Mouse (Mus musculus) cerebellum, postnatal 4 days (tissue): Measurements from ENCODE around the gene Acoxl.

Source experiments
- DNase-seq, 2 experiments: peaks; one replicate each; pipeline ENCODE4 v3.0.0; 2022; ENCODE audit warnings: low spot score in 2 of 2, mixed read lengths in 1 of 2

Gene Acoxl

DNA sequence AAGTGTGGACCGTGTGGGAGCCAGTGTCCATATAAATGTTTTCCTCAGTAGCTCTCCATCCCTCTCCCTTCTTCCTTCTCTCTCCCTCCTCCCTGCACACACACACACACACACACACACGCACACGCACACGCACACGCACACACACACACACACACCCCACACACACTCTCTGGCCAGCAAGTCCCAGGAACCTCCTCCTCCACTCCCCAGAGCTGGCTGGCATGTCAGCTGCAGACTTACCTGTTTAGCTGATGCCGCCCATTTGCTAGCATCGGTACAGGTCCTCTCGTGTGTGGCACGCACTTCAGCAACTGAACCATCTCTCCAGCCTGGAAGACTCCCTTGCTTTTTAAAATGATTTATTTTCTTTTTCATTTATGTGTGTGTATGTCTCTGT, 280.3 kb downstream of the Acoxl start:
- no peak for DNase-seq

DNA sequence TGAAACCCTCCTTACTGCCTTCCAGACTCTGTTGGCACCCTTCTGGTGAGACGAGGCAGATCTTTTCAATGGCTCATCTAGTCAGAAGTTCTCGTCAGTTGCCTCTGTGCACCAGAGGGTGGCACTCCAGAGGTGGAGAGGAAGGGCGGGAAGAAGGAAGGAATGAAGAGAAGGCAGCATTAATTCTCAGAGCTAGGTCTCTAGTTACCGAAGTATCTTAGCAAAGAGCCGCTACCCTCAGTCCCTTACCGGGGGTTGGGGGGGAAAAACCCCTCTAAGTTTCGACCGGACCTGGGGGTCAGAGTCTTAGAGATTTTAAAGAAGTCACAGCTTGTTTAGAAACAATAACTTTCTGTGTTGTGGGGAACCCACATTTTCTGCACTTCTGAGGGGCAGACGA, 283.8 kb downstream of the Acoxl start:
- peak in 1 of 2 experiments; percentile 62 for DNase-seq

DNA sequence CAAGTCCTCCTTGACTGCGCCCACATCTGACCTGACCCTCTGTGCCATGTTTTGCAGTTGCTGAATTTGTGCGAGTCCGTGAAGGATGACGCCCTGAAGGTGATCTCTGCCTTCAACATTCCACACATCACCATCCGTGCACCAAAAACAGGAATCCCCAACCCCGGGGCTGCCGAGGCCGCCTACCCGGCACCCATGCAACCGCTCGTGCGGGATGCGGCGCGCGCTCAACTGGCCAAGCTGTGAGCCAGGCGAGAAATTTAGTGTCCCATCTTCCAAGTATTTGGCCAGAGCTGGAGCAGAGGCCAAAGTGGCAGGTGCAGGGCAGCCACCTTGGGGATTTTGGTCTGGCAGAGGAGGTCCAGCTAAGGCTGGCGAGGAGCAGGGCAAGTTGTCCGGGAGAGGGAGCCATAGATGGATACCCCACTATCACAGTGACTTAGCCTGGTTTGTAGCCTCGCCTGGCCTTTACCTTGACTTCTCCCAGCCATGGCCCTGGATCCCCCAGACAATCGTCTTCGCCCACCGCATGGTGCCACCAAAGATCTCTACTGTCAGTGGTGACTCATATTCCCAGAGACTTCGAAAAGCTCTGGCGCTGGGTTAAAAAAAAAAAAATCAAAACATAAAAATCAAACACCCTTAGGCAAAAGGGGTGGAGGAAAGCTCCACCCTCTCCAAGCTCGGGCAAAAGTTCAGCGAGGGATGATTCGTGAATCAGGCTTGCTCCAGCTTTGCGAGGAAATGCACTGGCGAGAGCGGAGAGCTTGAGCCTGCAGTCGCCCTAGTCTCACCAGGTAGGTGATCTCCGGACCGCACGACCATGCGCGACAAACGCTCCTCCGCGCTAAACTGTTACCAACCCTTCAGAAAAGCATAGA, 284.5 kb downstream of the Acoxl start:
- peak in 1 of 2 experiments; percentile 31 for DNase-seq

DNA sequence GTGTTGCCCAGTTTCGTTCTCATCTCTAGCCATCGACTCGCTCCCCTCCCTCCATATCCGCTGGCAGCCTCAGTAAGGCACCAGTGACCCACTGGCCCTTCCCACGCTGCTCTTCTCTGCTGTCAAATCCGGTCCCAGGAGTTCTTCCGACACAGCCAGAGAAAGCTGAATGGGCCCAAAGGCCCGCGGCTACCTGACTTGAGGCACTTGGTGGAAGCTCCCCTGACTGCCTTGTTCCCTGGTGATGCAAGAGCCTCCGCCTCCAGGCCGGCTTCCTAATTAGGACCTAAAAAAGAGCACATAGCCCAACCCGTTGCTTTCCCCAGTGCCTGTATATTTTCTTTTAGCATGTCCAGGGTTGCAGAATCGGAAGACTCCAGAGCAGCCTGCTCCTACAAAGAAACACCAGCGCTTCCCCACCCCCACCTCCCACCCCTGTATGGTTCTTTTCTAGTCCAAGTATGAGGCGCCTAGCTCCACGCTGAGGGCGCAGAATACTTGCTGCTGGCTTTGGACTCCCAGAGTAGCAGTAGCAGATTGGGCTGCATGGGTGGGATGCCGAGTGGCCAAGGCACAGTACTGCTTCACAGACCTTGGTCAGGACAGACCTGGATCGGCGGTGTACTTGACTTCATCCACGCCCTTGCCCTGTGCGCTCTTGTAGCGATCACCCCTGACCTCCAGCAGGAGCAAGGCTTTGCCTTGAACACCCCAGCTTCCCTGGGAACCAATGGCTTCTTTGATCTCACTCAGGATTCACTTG, 285.4 kb downstream of the Acoxl start:
- DNase-seq = no peak

DNA sequence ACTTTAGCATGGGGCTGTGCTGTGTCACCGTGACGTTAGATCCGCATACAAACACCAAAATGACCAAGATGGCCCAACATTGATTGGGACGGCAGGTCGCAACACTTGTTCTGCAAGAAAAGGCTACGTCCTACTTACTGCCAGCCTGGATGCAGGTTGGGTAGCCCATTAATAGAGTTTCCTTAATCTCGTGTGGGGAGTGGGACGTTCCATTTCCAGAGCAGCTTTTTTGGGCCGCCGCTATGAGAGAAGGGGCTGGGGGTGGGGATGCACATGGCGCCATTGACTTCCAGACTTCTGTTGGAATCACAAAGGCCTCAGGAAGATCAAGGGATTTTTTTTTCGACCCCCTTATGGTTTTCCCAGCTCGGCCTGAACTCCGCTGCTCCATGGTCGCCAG, 286.0 kb downstream of the Acoxl start:
- DNase-seq = no peak

DNA sequence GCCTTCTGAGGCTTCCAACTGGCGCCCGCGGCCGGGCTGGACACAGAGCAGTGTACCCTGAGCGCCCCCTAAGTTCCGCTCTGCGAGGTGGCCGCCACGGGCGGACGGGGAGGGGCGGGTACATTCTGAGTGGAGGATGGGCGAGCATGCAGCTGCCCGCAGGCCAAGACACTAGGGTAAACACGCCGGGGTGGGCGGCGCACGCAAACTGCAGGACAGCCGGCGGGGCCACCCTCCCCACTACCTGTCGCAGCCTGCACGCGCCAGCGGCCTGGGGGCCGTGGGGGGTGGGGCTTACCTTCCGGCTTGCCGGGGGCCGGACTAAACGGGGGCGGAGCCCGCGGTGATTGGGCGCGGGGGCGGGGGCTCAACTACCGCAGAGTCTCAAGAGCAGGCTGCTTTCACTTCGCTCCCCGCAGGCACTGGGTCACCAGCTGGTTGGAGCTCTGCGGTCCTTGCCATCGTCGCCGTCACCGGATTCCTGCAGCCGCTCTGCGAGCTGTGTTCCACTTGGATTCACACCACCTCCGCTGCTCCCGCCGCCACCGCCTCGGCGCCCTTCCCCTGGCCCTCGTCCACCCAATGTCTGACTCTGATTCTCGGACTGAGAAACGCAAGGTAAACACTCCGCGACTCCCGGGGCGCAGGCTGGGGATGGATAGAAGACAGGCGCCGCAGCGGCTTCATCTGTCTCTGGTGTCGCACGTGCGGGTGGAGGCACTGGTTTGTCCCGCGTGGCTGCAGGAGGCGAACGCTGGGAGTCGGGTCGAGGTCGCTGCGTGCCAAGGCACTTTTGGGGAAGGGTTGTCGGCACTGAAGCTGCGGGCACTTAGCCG, 287.2 kb downstream of the Acoxl start, which contains the start of gene Bcl2l11:
Gene Bcl2l11, plus strand, starts transcription at position 404 of the 836 bp plus-strand sequence.
- peak; percentile 87 to 89 for DNase-seq

DNA sequence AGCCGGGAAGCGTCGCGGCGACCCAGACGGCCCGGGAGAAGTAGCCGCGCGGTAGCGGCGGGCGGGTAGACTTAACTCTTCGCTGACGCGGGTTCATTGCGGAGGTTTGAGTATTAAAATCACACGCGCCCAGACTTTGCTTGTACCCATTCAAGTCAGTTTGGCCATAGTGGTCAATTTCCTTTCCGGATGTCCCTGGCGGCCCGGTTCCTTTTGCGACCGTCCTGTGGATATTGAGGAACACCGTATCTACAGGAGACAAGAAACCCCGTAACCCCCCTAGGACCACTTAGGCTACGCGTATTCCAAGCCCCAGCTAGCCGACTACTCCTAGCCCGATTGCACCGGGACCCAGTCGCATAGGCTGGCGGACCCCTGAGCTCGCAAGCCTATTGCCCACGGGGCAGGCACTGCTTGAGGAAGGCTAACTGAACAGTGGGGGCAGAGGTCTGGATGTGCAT, 287.9 kb downstream of the Acoxl start:
- DNase-seq = peak in 1 of 2 experiments; percentile 23

DNA sequence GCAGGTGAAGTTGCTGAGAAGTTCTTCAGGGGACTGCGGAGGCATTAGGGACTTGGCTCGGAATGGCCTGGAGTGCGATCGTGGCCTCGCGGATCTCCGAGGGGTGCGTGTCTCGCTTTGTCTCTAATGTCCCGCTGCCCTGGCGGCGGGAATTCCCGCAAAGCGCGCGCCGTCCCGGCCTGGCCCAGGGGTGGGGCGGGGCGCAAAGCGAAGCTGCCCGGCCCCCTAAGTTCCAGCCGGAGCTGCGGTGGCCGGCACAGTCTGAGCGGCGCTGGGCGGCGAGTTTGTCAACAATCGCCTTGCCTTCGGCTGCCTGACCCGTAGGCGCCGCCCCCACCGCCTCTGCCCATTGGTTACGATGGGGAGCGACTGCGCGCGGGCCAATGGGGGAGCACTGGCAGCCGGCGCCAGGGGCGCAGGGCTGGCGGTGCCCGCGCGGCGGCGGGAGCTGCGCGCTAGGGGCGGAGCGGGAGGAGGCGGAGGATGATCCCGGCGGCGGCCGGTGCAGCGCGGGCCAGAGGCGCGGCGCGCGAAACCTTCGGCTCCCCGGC, 288.5 kb downstream of the Acoxl start:
- peak; percentile 84 to 89 for DNase-seq

DNA sequence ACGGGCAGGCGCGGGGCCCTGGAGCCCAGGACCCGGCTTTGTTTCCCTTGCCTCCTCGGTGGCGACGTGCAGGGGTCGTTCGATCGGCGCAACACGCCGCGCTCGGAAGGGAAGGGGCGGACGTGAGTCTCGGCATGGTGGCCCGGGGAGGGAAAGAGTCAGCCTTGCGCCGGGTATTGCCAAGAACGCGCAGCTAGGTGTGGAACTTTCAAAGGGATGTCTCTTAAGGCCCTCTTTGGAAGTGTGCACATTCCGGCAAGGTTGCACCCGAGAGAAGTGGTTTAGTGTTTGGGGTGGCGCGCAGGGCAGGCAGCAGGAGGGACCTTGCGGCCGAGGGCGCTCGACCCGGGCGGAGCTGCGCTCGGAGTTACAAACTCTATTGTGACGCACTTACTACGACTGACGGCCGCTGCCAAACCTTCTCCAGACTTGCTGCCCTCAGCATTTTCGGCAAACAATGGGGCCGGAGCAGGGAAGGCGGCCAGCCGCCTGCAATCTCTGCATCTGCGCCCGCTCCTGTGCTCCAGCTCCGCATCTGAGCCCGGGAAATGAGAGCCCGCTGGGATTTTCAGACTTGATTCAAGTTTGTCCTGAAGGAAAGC, 289.1 kb downstream of the Acoxl start:
- DNase-seq = peak in 1 of 2 experiments; percentile 59

DNA sequence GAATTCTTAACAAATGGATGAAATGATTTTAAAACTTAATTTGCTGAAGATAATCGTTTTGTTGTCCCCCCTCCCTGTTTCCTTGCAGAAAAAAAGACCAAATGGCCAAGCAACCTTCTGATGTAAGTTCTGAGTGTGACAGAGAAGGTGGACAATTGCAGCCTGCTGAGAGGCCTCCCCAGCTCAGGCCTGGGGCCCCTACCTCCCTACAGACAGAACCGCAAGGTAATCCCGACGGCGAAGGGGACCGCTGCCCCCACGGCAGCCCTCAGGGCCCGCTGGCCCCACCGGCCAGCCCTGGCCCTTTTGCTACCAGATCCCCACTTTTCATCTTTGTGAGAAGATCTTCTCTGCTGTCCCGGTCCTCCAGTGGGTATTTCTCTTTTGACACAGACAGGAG, 289.9 kb downstream of the Acoxl start:
- DNase-seq = no peak

DNA sequence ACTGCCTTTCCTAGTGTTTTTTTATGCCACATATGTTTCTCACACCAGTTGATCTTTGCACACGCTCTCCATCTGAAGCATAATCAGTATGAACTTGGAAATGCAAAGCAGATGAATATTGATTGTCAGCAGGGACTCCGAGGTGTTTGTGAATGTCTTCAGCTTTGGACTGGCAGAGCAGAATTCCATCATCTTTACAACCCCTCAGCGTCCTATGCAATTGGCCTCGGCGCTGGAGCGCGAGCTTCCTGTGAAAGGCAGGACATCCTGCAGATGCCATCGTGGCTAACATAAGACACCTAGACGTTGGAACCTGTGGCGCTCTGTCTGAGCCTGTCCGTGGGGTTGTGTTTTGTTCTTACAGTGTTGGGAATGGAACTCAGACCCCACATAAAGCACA, 292.8 kb downstream of the Acoxl start:
- no peak for DNase-seq

DNA sequence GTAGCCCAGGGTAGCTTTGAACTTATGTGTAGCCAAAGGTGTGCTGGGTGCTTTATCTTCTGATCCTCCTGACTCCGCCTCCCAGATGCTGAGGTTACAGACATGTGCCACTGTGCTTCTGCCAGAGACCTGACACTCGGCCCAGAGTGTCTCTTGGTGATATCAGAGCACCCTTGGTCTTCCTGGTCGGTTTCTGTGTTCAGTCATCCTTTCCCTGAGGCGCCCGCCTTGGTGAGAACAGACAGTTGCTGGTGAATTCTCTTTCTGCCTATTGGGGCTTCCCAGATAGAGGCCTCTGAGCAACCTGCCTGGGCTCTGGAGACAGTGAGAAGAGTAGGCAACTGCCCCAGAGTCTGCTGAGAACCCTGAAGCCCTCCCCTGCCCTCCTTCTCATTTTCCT, 294.0 kb downstream of the Acoxl start:
- no peak for DNase-seq

DNA sequence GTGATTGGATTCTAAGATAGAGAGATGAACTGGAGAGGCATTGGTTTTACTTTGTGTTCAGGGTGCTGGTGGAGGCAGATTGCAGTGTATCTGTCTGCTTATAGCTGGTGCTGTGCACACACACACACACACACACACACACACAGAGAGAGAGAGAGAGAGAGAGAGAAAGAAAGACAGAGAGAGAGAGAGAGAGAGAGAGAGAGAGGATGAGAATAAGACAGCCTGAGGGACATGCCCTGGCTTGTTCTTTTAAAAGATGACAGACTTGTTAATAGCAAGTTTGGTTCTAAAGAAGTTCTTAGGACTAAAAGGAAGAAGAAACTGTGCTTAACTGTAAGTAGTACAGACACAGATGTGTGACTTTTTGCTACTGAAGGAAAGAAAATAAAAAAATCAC, 295.2 kb downstream of the Acoxl start:
- no peak for DNase-seq

DNA sequence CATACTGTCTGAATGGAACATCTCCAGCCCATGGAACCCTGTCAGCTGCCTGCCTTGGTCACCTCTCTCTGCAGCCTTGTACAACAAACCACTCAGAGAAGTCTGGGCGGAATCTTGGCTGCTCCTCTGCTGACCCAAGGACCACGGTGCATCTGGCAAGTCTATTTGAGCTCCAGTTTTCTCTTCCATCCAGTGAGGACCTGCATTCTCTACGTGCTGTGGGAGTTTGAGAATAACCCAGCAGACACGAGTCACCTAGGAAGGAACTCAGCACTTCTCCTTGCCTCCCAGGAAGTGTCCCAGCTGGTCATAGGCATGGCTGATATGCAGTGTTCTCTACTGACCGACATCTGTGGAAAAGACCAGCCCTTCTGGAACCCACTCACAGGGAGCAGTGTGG, 295.8 kb downstream of the Acoxl start:
- no peak for DNase-seq

DNA sequence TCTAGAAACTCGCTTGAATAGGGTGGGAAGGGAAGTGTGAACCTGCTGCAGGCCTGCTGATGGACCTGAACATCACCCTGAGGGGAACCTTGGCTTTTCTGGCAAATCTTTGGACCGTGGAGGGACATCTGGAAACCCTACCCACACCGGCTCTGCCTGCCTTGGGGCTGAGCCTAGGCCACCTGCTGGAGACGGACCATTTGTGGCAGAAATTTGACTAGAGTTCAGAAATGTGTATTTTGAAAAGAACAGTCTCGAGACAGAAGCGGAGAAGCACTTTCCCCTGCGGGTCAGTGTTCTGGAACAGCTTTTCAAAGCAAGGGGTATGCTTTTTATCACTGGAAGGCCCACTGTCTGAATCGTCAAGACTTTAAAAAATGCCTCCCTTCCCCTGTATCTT, 296.3 kb downstream of the Acoxl start:
- no peak for DNase-seq

DNA sequence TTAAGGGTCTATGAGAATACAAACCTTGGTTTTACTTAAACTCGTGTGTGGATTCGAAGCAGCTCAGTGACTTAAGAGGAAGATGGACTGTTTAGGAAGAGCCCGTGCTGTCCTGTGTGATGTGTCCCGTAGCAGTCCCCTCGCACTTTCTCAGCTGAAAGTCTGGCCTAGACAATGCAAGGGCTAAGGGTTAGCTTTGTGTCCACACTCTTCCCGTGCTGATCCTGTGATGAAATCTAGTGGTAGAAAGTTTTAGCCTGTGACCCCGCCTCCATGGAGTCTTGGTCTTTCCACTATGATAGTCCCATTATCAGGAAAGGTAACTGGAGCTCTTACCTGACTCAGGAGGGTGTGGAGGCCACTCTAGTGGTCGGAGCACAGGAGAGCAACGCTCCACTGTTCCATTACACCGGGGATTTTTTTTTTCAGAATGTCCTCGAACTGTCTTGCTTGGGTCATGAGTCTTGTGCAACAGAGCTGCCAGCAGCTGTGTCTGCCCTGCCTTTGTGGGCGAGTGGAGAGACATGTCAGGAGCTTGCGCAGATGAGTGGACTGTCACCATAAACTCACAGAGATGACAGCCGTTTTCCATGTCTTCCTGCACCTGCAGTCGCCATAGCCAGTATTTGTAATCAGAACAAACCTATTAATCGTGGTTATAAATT, 298.2 kb downstream of the Acoxl start:
- DNase-seq = no peak

DNA sequence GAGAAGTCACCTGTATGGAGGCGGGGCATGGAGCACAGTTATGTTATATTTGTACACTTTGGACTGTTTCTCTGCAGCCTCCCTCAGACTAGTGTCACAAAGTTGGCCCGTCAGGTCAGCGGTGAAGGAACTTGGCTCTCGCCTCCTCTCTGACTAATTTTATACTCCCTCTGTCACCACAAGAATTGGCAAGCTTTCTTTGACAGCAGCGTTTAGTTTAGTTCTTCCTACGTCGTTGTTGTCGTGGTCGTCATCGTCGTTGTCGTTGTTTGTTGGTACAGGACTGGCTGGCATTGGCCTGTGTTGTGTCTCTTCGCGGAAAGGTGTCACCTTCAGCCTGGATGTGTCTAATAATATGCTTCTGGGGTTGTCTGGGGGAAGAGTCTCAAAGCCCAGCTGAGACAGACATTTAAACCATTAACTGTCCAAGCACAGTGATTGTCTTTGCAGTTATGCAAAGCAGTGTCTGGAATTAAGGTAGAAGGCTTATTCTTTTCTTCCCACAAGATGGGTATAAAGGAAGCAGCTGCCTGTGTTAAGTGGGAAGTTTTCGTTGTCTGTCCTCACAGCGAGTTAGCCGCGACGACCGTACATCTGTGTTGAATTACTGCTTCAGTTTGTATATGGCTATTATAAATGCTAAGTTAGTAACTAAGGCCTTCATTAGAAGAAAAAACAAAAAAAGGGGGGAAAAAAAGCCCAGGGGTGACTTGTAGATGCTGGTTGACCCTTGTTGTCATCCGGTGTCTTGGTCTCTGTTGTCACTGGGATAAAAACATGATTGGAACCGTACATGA, 299.0 kb downstream of the Acoxl start:
- DNase-seq = no peak

DNA sequence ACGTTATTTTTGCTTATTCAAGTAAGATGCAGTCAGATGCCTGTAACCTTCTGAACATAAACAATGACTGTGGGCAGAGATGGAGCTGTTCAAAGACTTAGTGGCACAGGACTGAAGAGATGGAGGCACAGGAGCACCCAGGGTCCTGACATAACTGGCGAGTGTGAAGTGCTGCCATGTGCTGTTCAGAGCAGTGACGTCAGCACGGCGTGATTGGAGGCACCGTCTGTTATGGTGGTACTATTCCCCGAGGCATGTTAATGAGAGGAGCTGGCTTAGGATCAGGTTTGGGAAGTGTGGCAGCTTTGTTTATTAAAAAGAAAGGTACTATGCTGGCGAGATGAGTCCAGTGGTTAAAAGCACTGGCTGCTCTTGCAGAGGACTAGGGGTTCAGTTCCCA, 300.2 kb downstream of the Acoxl start:
- no peak for DNase-seq

DNA sequence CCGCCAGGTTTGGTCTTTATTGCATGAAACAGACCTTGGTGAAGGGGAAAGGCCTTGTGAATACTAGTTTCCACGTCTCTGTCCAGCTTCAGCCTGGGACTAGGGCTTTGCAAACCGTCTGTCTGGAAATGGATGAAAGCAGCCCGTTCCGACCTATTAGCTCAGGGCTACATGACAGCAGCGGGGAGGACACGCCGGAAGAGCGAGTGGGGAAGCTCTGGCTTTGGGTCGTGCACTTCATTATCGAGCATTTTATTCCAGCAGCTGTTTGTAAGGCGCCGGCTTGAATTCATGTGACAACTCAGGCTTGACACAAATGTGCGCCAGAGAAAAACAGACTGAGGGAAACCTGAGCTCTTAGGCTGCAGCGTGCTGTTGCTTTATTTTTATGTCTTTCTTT, 301.1 kb downstream of the Acoxl start:
- no peak for DNase-seq

DNA sequence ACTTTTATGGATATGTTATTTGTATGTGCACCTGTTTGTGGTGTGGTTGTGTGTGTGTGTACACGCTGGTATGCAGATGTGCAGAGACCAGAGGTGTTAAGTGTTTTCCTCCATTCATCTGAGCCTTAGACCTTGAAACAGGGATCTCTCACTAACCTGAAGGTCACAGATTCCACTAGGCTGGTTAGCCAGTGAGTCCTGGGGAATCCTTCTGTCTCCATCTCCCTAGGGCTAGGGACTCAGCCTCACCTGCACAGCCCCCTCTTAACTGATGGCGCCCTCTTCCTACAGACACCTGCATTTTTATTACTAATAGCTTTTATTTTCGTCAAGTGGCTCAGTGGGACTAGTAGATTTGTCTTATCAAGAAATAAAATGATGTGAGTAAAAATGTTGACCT, 301.5 kb downstream of the Acoxl start:
- no peak for DNase-seq
